Mouse (Mus musculus): ENCODE measurements around the gene Cd200r3.

Cd200r3 gene

DNA sequence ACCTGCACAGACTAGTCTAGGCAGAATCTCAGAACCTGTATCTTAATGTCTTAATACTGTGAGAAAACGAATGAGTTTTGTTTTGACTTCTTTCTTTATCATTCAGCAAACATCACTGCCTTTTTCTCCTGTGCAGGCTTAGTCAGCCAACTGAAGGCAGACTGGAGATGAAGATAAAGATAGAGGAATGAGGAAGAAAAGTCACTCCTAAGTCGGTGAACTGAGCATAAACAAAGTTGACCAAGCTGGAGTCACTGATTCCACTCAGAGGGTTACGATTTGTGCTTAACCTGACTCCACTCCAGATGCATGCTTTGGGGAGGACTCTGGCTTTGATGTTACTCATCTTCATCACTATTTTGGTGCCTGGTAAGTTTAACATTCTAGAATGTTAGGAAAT lies at the start of gene Cd200r3:
Gene Cd200r3 (plus strand): TSS at position 211 of the 400 bp plus-strand sequence.
- ChIA-PET POLR2A (no interaction called here), CTCF (no interaction called here)

DNA sequence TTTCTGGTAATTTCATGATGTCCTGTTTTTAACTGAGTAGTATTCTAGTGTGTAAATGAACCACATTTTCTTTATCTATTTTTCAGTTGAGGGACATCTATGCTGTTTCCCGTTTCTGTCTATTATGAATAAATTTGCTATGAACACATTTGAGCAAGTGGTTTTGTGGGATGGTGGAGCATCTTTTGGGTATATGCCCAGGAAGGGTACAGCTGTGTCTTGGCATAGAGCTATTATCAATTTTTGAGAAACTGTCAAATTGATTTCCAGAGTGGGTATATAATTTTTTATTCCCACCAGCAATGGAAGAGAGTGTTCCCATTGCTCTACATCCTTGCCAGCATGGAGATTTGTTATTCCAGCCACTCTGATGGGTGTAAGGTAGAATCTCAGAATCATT lies 11.5 kb upstream of the Cd200r3 start:
- POLR2A ChIA-PET, result no interaction called here
- CTCF ChIA-PET, result no interaction called here

DNA sequence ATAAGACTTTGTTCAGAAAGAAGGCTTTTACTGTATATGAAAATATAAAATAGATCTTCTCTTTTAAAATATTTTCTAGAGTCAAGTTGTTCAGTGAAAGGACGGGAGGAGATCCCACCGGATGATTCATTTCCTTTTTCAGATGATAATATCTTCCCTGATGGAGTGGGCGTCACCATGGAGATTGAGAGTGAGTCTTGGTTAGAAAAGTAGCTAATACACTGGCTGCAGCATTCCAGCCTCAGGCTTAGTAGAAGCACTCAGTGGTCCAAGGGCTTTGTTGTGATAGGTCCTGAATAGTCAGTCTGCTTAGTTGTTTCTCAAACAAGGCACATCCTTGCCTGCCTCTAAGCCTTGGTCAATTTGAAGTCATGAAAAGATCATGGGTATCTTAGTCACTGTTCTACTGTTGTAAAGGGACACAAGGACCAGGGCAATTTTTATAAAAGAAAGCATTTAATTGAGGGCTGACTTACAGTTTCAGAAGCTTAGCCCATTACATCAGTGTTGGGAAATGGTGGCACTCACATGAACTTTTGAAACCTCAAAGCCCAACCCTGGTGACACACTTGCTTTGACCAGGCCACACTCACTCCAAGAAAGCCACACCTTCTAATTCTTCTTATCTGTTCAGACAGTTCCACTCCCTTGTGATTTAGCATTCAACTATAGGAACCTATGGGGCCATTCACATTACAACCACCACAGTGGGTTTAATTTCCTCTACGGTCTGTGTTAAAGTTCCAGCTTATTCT lies 8.1 kb downstream of the Cd200r3 start:
- ChIA-PET CTCF (no interaction called here), POLR2A (no interaction called here)

DNA sequence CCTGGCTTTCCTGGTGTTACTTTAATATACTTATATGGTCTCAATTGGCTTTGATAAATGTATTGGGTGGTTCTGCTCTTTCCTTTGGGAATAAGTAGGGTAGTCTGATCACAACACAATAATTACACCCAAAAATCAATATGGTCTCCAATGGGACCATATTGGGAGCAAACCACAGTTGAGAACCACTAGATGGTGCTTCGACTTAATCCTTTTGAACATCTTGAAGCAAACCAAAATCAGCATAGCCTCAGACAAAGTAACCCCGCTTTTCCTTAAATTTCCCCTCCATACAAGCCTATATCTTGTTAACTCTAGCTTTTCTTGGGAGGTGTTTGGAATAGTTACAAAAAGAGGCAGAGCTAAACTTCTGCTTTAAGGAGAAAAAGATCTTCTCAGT lies 18.8 kb downstream of the Cd200r3 start:
- ChIA-PET POLR2A (no interaction called here), CTCF (no interaction called here)

DNA sequence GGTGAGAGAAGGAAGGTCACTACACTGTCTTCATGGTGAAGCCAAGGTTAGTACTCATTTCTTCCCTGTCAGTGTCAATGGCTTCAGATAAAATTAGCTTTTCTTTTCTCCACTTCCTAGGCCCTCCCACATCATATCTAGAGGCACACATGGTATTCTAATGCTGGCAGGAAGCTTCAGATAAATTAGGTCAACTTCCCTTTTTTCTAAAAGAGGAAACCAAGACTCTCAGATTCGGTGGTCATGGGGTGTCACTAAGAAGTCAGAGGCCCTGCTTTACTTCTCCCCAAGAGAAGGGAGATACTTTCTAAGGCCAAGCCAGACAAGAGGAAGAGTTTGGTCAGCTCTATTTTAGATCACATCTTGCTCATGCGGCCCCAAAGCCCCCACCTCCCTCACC lies 19.3 kb downstream of the Cd200r3 start:
- CTCF ChIA-PET, result interaction anchor here in 1 of 4 experiments (0.7 kb wide), 1 partner anchor 133 kb away, joined by 3 read pairs; no protein-coding TSS in a partner anchor
- POLR2A ChIA-PET, result interaction anchor here in 1 of 4 experiments (0.6 kb wide), 1 partner anchor 116 kb away, joined by 3 read pairs; no protein-coding TSS in a partner anchor

DNA sequence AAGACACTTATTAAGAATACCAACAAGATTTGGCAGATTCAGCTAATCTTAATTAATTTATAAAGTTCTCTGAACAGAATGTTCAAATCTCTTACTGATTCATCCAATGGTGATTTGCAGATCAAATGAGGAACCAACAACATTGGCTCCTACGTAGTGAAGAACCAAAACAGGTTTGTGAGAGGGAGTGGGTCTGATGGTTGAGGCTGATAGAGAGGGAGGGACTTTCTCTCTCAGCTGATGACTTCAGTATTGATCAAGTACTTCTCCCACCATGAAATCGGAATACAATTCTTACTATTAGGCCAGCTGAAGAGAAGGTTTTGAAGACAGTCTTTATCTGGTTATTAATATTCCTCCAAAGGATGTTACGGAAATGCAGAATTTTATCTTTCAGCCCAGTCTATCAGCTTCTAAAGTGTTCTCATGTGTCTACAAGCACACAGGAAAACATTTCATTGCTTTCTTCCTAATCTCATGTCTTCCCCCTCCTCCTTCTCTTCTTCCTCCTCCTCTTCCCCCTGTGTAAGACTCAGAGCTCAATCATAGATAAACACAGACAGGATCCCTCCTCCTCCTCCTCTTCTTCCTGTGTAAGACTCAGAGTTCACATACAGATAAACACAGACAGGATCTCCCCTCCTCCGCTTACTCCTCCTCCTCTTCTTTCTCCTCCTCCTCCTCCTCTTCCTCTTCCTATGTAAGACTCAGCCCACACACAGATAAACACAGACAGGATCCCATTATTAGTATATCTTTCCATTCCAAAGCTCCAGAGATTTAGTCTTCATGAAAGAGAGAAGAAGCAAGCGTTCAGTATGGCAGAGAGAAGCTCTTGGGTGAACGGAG lies 21.3 kb downstream of the Cd200r3 start:
- POLR2A ChIA-PET, result no interaction called here
- CTCF ChIA-PET, result interaction anchor here in 1 of 4 experiments (0.6 kb wide), 1 partner anchor 178 kb away, joined by 5 read pairs; no protein-coding TSS in a partner anchor

DNA sequence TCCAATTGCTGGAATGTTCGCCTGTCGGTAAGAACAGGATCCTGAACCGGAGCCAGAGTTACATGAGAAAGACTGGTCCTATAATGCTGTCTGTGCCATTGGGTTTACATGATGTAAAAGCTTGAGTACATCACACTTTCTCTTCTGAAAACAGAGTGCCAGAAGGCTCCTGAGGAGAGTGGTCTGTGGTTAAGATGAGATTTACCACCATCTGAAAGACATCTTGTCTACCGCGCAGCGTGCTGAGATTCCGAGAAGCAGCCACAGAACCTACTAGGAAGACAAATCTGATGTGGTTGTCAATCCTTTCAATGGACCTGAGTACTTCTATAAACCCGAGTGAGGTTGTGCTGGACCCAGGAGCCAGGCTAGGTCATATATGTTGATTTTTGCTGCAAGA lies 21.9 kb downstream of the Cd200r3 start:
- ChIA-PET CTCF (no interaction called here), POLR2A (interaction anchor here in 1 of 4 experiments (0.6 kb wide), 1 partner anchor 837 kb away, joined by 3 read pairs; no protein-coding TSS in a partner anchor)

DNA sequence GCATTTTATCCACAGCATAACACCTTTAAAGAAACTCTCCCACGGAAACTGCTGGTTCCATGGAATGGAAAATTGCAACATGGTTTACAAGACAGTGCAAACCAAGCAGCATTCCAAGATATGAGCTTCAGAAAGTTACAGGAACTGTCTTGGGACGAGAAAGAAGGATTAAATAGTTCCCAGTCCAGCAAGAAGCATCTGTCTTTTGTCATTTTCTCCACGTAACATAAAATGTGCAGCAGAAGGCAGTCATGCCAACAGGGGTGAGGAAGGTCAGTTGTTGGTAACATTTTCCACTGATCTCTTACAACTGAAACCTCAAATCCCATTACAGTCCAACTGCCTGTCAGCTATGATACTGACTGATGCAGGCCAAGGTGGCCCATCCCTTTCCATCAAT lies 22.4 kb downstream of the Cd200r3 start:
- CTCF ChIA-PET, result no interaction called here

DNA sequence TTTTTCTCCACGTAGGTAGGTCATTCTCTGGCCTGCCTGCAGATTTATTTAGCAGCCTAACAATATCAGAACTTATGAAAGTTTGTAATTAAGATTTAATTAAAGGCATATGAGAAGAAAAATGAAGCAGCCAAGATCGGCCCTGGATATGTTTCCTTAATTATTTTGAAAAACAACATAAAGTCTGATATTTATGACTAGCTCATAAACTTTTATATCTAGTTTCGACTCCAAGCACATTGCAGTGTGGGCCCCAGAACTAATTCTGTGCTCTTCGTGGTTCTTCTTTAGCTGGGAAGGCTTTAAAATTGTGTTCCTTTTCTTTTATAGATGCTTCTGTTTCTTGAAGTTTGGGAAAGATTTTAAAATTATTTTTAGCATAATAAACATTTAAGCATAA lies 23.4 kb downstream of the Cd200r3 start:
- ChIA-PET CTCF (no interaction called here), POLR2A (no interaction called here)

More for the DNA sequence above, 22.4 kb downstream of the Cd200r3 start:
- POLR2A ChIA-PET, result interaction anchor here in 2 of 4 experiments (0.6 kb wide), 2 partner anchors 49 to 837 kb away, joined by 3 read pairs; no protein-coding TSS in a partner anchor

DNA sequence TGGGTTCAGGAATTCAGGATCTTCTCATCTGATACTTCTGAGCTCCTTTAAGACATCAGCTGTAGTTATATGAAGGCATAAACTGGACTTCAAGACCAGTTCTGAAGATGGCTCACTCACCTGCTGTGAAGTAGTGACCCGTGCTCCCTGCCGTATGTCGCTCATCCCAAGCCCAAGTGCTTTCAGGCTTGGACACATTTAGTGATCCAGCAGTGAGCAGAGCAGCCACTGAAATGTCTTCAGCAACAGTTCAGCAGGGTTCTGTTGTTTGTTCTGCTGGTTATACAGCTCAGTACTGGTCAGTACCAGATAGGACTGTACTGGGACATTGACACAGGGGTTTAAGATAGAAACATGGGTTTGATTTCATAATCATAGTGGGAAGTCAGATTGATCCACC lies 24.6 kb downstream of the Cd200r3 start:
- POLR2A ChIA-PET, result no interaction called here
- CTCF ChIA-PET, result no interaction called here

DNA sequence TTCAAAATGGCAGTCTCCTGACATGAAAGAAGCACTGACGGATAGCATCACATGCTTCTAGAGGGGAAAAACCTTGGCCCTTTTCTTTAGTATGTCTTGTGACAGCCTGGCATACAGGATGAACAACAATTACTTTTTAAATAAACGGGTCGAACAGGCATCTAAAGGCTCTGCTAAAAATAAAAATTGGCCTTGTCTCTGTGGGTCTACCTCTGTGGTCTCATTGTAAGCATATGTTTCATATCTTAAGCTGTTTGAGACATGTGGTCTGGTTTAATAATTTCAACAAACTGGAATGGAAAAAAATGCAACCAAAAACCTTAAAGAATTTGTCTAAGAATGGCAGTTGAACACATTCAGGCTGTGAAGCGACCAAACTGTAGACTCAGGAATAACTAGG lies 27.4 kb downstream of the Cd200r3 start:
- ChIA-PET POLR2A (no interaction called here), CTCF (no interaction called here)

DNA sequence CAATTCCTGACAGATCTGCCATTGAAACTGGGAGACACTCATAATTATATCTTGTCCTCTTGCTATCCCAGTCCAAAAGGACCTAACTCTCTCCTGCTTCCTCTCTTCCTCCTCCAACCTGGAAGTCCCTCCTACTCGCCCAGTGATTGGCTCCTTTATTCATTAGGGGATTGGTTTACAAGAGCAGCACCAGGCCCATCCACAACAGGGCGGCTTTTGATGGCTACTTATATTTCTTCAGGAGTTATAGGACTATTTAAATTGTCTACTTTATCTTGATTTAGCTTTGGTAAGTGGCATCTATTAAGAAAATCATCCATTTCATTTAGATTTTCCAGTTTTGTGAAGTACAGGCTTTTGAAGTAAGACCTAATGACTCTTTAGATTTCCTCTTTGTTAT lies 30.6 kb downstream of the Cd200r3 start:
- POLR2A ChIA-PET, result no interaction called here
- CTCF ChIA-PET, result no interaction called here

DNA sequence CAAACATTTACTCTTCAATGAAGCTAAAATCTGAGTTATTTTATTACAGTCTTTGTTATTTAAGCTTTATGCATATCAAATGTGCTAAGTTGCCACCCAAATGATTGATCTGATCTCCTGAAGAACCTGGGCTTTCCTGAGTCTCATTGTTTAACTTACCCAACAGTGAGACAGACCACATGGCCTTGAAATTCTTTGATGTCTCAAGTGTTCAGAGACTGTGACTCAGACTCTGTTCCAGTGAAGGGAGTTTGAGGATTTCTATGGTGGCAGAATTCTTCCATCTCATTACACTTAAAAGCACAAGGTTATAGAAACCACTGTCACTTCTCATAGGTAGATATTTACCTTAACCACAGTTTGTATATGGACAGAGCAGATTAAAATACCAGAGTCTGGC lies 32.6 kb downstream of the Cd200r3 start:
- CTCF ChIA-PET, result no interaction called here
- POLR2A ChIA-PET, result interaction anchor here in 1 of 4 experiments (0.7 kb wide), 1 partner anchor 9 kb away, joined by 3 read pairs; no protein-coding TSS in a partner anchor

DNA sequence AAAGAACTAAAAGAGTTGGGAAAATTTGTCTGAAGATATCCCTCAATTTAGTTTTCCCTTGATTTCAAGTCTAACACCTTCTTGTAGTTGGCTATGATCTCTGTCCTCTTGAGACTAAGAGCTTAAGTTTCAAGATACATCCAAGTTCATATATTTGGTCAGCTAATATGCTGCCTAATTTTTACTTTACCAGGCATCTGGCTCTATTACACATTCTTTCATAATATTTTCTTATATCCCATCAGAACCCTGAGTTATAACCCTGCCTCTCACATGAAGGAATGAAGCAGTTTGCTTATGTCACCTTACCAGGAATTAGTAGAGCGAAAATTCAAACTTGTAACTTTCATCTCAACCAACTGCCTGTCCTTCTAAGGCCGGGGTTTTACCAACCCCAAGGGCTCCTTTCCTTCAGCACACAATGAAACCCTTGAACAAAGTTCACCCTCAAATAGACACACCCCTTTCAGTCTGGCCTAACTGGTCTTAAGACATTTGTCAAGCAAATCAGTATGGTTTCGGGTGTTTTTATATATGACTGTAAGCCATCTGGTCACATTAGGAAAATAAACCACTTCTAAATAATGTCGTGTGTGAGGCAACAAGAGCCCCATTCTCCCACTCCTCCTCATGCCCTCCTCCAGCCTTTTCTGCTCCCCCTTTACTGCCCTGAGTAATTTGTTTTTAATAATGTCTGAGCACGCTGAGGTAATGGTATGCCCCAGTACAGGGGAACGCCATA lies 33.6 kb downstream of the Cd200r3 start:
- ChIA-PET POLR2A (no interaction called here), CTCF (no interaction called here)

DNA sequence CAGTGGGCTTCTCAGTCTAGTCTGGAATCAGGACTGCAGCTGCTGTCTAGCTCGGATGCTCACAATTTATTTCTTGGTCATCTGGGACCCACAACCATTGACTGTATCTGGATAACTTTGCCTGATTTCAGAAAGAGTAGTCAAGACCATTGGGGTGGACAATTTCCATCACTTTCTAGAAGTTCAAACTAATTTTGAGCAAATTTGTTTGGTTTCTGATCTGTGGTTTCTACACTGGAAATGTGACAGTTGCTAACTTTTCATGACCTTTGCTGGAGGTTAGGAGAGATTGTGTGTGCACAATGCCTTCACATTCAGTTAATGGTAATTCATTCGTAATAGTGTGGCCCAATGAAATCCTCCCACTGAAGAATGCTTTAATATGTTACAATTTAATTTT lies 34.7 kb downstream of the Cd200r3 start:
- ChIA-PET POLR2A (no interaction called here), CTCF (interaction anchor here in 1 of 4 experiments (0.7 kb wide), 1 partner anchor 66 kb away, joined by 3 read pairs; no protein-coding TSS in a partner anchor)

DNA sequence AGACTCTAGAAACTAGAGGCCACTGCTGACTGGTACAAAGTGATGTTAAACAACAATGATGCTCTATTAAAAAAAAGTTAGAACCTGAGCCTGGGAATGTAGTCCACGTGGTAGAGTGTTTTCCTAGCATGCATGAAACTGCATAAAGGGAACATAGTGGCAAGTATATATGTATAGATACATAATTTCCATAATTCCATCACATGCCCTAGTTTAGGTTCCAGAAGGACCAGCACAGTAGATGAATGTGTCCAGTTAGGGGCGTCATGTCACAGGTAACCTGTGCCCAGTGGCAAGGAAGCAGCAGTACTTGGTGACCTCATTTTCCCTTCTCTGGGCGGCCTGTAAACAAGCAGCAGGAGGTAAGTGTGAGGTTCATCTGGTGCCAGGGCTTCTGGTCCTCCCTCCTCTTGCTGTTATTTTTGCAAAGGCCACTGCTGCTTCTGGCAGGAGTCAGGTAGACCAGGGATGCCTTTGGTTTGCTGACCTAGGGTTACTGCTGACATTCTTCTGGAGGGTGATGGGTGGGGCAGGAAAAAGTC lies 35.9 kb downstream of the Cd200r3 start:
- ChIA-PET CTCF (no interaction called here), POLR2A (no interaction called here)

DNA sequence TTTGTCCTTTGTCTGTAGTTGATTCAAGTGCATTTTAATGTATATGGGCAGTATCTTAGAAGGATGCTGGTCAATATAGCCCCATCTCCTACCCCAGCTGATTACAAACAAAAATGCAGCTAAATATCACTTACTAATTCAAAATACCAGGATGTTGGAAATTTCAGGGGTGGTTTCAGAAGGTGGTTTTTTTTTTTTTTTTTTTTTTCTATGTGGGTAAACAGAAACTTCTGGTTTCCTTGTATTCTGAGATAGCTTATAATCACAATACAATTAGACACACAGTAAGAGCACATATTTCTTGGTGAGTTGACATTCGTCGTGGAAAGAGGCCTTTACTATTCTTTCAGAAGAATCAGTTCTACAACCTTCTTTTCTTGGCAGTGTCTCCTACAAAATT lies 39.5 kb downstream of the Cd200r3 start:
- CTCF ChIA-PET, result no interaction called here
- POLR2A ChIA-PET, result no interaction called here

DNA sequence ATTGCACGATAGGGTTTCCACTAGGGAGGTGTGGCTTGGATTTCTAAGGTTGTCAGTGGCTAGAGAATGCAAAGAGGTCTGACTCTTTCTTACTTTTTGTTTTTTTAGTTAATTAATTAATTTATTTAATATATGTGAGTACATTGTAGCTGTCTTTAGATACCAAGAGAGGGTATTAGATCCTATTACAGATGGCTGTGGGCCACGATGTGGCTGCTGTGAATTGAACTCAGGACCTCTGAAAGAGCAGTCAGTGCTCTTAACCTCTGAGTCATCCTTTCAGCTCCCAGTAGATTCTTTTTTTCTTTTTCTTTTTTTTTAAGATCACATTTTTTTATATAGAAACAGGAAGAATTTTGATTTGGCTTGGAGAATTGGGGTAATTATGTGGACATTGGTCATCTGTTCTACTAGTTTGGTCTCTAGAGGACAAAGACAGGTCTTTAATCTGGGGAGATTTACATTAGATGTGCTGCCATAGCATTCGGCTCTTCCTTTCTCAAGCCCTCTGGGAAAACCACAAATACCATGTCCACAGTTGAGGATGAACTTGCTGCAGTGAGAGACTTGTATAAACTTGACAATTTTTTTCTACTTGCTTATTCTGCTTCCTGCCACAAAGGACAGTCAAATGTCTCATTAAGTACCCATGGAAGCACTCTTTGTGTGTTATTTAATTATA lies 40.0 kb downstream of the Cd200r3 start:
- POLR2A ChIA-PET, result no interaction called here

DNA sequence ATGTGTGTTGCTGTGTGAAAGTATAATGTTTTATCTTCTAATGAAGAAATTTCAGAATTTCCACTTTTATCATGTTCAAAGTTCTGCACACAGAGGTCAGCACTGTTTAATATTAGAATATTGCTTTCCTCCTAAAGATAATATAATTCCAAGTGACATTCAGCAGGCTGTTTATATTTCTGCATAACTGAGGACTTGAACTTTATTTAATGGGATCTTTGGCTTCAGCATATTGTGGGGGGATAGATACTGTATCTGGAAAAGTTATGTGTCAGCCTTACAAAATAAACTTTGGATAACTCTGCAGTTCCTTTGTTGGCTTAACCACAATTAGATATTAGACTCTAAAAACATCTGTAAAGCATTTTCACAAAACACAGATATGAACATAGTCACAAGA lies 40.6 kb downstream of the Cd200r3 start:
- ChIA-PET POLR2A (no interaction called here), CTCF (interaction anchor here in 1 of 4 experiments (0.6 kb wide), 1 partner anchor 1007 kb away, joined by 3 read pairs; no protein-coding TSS in a partner anchor)

More for the DNA sequence above, 40.0 kb downstream of the Cd200r3 start:
- CTCF ChIA-PET, result no interaction called here
